Mouse (Mus musculus): Measurements from ENCODE around the gene Mrpl55. TPM values are rescaled to one million over a fixed set of nuclear protein-coding genes. Genes with fewer than 3 reads are reported as not detected.
A peak's percentile ranks its signal among the peaks of the same experiment; 100 is the strongest.
"Not testable (repeated sequence)": the region's sequence is repeated elsewhere in the genome, so short reads cannot be mapped to it uniquely, and the experiment has no call there.

Mrpl55 gene
- total RNA-seq, 4 experiments from 2014 or later, result 51.9 to 58.6 (median 56.0) TPM

- peak; percentile 80 to 87 for DNase-seq (ENCODE audit: low spot score in 2 of 2)
Measured at GRCm38 (mm10) chr11:59191231-59192058, 10.8 kb upstream of the Mrpl55 start.

- DNase-seq (ENCODE audit: low spot score in 2 of 2), result no peak
Measured at GRCm38 (mm10) chr11:59192059-59192386, 10.3 kb upstream of the Mrpl55 start, which contains the start of gene Guk1. Guk1 (minus strand) TSS chr11:59192212.

GRCm38 (mm10) chr11:59196230-59196629, 6.1 kb upstream of the Mrpl55 start:
- DNase-seq (ENCODE audit: low spot score in 2 of 2), result no peak

- DNase-seq (ENCODE audit: low spot score in 2 of 2), result no peak
Measured at GRCm38 (mm10) chr11:59201216-59202002, 877 bp upstream of the Mrpl55 start.

- peak; percentile 80 to 88 for DNase-seq (ENCODE audit: low spot score in 2 of 2)
Measured at GRCm38 (mm10) chr11:59208153-59208831, 6.0 kb downstream of the Mrpl55 start, which contains the start of gene 2310033P09Rik. 2310033P09Rik (plus strand) TSS chr11:59208321.

GRCm38 (mm10) chr11:59209003-59209441, 6.7 kb downstream of the Mrpl55 start:
- DNase-seq (ENCODE audit: low spot score in 2 of 2), result peak in 1 of 2 experiments; percentile 24

GRCm38 (mm10) chr11:59209580-59209979, 7.3 kb downstream of the Mrpl55 start:
- no peak for DNase-seq (ENCODE audit: low spot score in 2 of 2)

GRCm38 (mm10) chr11:59210020-59210419, 7.7 kb downstream of the Mrpl55 start:
- no peak for DNase-seq (ENCODE audit: low spot score in 2 of 2)

- DNase-seq (ENCODE audit: low spot score in 2 of 2), result not testable (repeated sequence)
Measured at GRCm38 (mm10) chr11:59211561-59211960, 9.3 kb downstream of the Mrpl55 start.

GRCm38 (mm10) chr11:59212320-59212719, 10.0 kb downstream of the Mrpl55 start:
- not testable (repeated sequence) for DNase-seq (ENCODE audit: low spot score in 2 of 2)

- no peak for DNase-seq (ENCODE audit: low spot score in 2 of 2)
Measured at GRCm38 (mm10) chr11:59212892-59213494, 10.7 kb downstream of the Mrpl55 start.

GRCm38 (mm10) chr11:59216955-59217354, 14.7 kb downstream of the Mrpl55 start:
- DNase-seq (ENCODE audit: low spot score in 2 of 2), result no peak

GRCm38 (mm10) chr11:59218389-59218998, 16.2 kb downstream of the Mrpl55 start:
- DNase-seq (ENCODE audit: low spot score in 2 of 2), result no peak

GRCm38 (mm10) chr11:59219064-59219463, 16.8 kb downstream of the Mrpl55 start:
- DNase-seq (ENCODE audit: low spot score in 2 of 2), result no peak

- DNase-seq (ENCODE audit: low spot score in 2 of 2), result no peak
Measured at GRCm38 (mm10) chr11:59221604-59222003, 19.3 kb downstream of the Mrpl55 start.

GRCm38 (mm10) chr11:59222306-59222705, 20.0 kb downstream of the Mrpl55 start:
- DNase-seq (ENCODE audit: low spot score in 2 of 2), result no peak

- no peak for DNase-seq (ENCODE audit: low spot score in 2 of 2)
Measured at GRCm38 (mm10) chr11:59224025-59224424, 21.7 kb downstream of the Mrpl55 start.

- DNase-seq (ENCODE audit: low spot score in 2 of 2), result no peak
Measured at GRCm38 (mm10) chr11:59224470-59224869, 22.2 kb downstream of the Mrpl55 start.

- DNase-seq (ENCODE audit: low spot score in 2 of 2), result no peak
Measured at GRCm38 (mm10) chr11:59225167-59225566, 22.9 kb downstream of the Mrpl55 start.

GRCm38 (mm10) chr11:59226251-59226650, 24.0 kb downstream of the Mrpl55 start:
- DNase-seq (ENCODE audit: low spot score in 2 of 2), result no peak
